Mouse (Mus musculus) monocyte, adult 2 months (primary cell): ENCODE measurements at regions not wholly inside any gene's neighbourhood (a gene's known extent, or its start where the extent isn't known, plus 50 kb on each side); places are given as distances from the start of the nearest gene placed in this dataset.

Source experiments
- DNase-seq, 2 experiments: peaks; one replicate each; pipeline ENCODE4 v3.0.0; 2022; ENCODE audit warnings: low spot score in 2 of 2, low read depth in 1 of 2

GRCm38 (mm10) chr10:126502013-126502688 lies 399.0 kb downstream of the Atp23 start:
- DNase-seq = no peak

GRCm38 (mm10) chr10:126498726-126499125 lies 402.4 kb downstream of the Atp23 start:
- DNase-seq = no peak

GRCm38 (mm10) chr10:126493734-126494133 lies 407.4 kb downstream of the Atp23 start:
- no peak for DNase-seq

- no peak for DNase-seq
Measured at GRCm38 (mm10) chr10:126492211-126492610, 408.9 kb downstream of the Atp23 start.

GRCm38 (mm10) chr10:126485129-126485528 lies 416.0 kb downstream of the Atp23 start:
- no peak for DNase-seq

GRCm38 (mm10) chr10:126483479-126483878 lies 417.7 kb downstream of the Atp23 start:
- no peak for DNase-seq

- DNase-seq = no peak
Measured at GRCm38 (mm10) chr10:126480382-126480781, 420.8 kb downstream of the Atp23 start.

GRCm38 (mm10) chr10:126479743-126480142 lies 421.4 kb downstream of the Atp23 start:
- no peak for DNase-seq

- no peak for DNase-seq
Measured at GRCm38 (mm10) chr10:126473050-126473719, 428.0 kb downstream of the Atp23 start.

GRCm38 (mm10) chr10:126470838-126471491 lies 430.2 kb downstream of the Atp23 start:
- DNase-seq = no peak

- no peak for DNase-seq
Measured at GRCm38 (mm10) chr10:126462770-126463169, 438.4 kb downstream of the Atp23 start.

GRCm38 (mm10) chr10:126458523-126458922 lies 442.6 kb downstream of the Atp23 start:
- no peak for DNase-seq

GRCm38 (mm10) chr10:126452757-126453528 lies 448.2 kb downstream of the Atp23 start:
- no peak for DNase-seq

GRCm38 (mm10) chr10:126452057-126452622 lies 449.0 kb downstream of the Atp23 start:
- no peak for DNase-seq

- DNase-seq = no peak
Measured at GRCm38 (mm10) chr10:126431222-126431621, 465.3 kb downstream of the Lrig3 start.

- no peak for DNase-seq
Measured at GRCm38 (mm10) chr10:126430346-126430745, 464.4 kb downstream of the Lrig3 start.

GRCm38 (mm10) chr10:126429502-126429901 lies 463.5 kb downstream of the Lrig3 start:
- DNase-seq = no peak

GRCm38 (mm10) chr10:126422066-126422465 lies 456.1 kb downstream of the Lrig3 start:
- DNase-seq = no peak

- no peak for DNase-seq
Measured at GRCm38 (mm10) chr10:126413786-126414185, 447.8 kb downstream of the Lrig3 start.

GRCm38 (mm10) chr10:126392235-126392634 lies 426.3 kb downstream of the Lrig3 start:
- DNase-seq = no peak

- no peak for DNase-seq
Measured at GRCm38 (mm10) chr10:126391770-126392169, 425.8 kb downstream of the Lrig3 start.
